Mouse (Mus musculus): Measurements from ENCODE around the gene Errfi1.
A peak's percentile ranks its signal among the peaks of the same experiment; 100 is the strongest.

DNA sequence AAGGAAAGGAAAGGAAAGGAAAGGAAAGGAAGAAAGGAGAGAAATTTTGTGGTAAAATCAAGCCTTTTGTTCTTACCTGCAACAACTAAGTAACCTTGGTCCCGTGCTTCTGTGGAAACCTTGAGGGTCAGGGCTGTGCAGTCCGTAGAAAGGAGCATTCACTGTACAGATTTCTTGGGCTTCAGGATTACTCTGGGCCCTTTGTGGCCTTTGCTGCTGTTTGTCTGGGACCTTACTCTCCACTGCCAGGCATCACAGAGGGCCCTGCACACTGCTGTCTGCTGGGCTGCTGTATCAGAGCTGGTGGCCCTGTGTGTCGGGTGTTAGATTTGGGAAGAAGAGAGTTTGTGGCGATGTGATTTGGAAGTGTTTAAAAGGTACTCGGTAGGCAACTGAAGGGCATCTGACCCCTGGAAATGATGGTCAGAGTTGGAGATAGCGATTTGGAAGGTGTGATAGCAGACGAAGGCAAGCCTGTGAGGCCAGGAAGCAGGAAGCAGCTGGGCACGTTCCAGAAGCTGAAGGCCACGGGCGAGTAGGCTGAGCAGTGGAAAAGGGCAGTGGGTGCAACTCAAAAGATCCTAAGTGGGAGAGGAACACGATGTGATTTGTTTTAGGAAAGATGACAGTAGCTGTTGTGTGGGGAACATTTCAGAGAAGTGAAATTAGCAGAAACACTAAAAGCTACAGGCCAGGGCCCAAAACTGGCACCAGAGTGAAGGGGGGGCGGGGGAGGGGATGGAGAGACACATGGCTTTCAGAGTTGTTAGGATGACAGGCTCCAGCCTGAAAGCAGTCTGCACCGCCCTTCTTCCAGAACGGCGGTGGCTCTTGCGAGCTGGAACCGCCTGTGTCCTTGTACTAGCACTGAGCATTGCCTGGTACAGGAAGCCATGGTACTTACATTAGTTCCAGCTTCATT, 15.8 kb downstream of the Errfi1 start:
- TF ChIP-seq CTCF (conservative IDR thresholded peaks at IDR 0.05; ENCODE audit: insufficient read depth, insufficient read length, low read depth, low read length) (peak; percentile 1; the same call in 1 of the 2 replicates), POLR2A (IDR thresholded peaks at IDR 0.05; ENCODE audit: low read depth, low read length) (no peak)

Data from kidney, adult 2 months (tissue).